Mouse (Mus musculus): ENCODE results near the gene Mtg2.

The Mtg2 gene

DNA sequence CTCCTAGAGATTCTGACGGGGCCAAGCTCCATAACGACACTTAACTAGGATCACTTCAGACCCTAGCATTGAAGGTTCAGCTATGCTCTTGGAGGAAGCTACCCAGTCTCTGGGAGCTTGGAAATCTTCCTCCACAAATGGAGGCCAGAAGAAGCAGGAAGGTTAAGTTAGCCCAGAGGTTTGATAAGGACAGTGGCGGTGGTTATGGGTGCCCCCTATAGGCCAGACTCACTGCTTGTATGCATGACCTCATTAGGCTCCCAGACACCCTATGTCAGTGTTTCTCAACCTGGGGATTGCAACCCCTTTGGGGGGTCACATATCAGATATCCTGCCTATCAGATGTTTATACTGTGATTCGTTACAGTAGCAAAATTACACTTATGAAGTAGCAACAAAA is 36.7 kb downstream of the Mtg2 start:
- DNase-seq = no peak

DNA sequence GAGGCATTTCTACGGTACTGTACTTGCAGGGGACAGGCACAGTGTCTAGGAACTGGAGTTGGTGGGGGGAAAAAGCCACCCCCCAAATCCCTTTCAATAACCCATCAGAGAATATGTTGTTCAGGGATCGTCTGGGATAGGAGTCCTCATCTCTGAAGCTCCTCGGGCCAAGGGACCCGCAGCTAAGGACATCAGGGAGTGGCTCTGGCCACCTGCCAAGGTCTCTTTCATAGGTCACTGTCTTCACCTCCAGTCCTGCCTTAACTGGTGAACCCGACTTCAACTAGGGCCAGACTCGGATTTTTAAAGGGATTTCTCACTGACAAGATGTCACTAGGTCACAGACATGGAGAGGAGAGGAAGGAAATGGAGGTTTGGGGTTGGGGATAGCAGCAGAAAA is 37.9 kb downstream of the Mtg2 start:
- no peak for DNase-seq

DNA sequence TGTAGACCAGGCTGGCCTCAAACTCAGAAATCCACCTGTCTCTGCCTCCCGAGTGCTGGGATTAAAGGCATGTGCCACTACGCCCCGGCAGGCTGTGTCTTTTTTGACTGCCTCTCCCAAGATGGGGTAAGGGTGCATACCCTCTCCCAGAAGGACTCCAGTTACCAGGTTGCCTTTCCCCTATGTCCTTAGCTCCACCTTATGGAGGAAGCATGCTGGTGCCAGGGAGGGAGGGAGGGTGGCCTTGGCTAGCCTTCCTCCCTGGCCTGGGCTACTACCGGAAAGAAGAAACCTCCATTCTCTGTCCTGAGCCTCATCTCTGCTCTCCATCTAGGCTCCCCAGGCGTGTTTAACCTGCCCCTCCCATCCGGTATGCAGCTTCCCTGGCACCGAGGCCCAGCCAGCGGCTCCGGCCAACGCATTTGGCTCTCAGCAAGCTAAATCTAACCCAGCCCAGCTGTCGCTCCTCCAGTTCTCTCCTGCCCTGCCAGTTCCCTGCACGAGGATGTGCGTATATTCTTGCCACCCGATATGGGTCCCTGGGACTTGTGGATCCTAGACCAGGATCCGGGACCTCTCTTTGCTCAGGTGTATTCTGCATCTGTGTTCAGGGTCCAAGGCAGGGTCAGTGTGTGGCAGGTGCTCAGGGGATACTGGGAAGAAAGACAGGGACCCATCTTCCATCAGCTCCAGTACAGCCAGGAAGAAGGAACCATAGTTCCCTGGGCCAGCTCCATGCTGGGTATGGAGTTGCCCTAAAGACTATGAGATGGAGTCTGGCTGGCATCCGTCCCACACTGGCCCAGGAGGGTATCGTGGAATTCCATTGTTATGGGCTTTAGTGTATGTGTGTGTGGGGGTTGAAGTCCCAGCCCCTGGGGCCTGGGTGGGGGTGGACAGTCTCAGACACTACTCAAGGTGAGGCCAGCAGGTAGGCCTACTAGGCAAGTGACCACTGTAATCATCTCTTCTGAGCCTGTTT is 43.8 kb downstream of the Mtg2 start:
- no peak for DNase-seq

DNA sequence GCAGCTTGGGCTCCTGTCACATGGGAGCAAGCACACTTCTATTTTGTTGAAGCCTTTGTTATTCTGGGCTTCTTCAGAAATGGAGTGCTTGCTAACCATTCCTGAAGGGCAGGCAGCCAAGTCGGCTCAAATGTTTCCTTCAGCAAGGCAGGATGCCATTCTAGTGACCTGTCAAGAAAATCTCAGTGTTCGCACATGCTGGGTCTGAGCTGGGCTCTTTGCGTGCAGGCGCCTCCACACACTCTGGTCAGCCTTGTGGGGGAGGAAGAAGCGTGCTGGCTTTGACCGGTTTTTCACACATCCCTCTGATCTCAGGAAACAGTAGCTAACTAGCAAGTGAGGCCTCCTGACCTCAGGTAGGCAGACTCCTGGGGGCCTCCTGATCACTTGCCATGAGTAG is 44.9 kb downstream of the Mtg2 start:
- no peak for DNase-seq

DNA sequence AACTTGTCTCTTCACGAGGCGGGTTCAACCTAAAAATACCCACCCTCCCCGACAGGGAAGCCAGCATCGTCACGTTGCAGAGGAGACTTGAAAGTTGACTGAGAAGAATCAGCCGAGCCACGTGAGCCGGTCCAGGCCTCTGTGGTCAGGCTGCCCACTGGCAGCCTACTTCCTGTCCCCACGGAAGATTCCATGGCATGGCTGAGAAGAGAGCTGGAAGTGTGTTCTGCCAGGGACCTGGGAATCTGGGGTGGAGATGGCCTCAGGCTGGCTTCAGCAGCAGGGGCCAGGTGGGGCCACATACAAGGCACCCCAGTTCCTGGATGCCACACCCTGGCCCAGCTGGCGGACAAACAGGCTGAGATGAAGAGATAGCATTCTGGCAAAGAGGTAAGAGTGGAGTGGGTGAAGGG is 45.7 kb downstream of the Mtg2 start:
- DNase-seq = no peak

DNA sequence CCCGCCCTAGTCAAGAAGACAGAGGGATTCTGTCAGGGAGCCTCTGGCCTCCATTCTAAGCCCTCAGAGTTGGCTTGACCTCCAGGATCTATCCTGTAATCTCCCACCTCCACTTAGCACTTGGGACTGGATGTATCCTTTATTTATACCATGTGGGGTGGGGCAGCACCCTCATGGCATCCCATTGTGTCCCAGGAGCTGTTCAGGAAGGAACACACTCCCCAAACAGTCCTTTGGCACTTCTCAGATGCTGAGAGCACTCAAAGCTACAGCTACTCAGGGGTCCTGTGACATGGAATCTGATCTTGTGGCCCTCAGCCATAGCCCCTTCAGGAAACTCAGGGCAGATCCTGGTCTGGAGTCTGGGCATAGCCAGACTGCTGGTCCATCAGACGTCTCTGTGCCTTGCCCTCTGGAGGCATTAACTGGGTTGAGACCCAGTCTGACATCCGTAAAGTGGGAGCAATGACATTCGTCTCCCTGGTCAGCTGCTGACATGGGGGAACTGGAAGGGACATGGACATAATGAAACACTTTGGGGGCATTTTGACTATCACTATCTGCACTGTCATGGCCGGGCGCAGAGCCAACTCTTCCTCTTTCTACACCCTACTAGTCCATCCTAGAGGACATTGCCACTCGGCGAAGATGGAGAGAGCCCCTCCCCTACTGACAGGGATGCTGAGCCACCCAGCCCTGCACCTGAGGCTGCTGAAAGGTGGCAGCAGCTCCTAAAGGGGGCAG is 46.5 kb downstream of the Mtg2 start:
- DNase-seq = no peak

GRCm38 (mm10) chr2:180117485-180118194 is 47.3 kb downstream of the Mtg2 start:
- no peak for DNase-seq

DNA sequence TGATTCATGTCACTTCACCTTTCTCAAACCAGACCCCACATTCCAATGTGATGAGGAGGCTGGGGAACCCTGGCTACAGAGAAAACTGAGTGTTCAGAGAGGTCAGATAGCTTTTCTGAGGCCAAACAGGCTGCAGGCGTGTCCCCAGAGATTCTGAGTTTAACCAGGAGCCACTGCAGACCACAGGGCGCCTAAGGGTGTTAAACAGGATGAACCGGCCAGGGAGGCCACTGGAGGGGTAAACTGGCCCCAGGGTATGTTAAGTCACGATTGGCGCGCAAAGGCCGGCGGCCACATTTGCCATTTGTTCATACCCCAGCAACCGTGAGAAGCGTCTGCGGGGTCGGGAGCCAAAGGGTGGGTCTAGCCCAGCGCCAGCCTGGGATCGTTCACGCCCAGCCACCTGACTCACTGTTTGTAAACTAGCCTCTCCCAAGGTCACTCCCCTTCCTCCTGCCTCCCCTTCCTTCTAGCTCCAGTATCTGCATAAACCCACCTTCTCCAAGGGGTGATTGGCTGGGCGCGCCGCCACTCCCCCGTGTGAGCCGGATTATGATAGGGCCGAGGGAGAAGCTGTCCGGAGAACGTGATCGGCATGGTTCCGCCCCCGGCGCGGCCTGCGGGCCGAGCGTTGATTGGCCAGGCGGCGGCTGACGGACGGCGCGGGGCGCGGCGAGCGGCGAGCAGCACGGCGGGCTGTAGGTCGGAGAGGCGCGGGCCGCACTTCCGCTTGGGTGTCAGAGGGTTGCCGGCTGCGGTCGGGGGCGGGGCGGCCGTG is 48.5 kb downstream of the Mtg2 start, which contains the start of gene Osbpl2:
TSS of gene Osbpl2 (plus strand) at position 646 of the 778 bp plus-strand sequence.
- DNase-seq = peak; percentile 97 to 99

GRCm38 (mm10) chr2:180119439-180120291 is 49.3 kb downstream of the Mtg2 start:
- no peak for DNase-seq

- DNase-seq = no peak
These were observed 49.9 kb downstream of the Mtg2 start for GRCm38 (mm10) chr2:180120292-180120761.

DNA sequence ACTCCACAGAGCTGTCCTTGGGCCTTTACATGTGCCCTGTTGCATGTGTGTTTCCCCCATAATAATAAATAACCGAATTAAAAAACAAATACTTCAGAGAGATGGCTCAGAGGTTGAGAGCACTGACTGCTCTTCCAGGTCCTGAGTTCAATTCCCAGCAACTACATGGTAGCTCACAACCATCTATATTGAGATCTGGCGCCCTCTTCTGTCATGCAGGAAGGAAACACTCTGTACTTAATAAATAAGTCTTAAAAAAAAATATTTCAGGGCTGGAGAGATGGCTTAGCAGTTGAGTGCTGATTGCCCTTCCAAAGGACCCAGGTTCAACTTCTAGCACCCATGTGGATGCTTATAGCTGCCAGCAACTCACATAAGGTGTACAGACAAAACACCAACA is 53.8 kb downstream of the Mtg2 start:
- no peak for DNase-seq

DNA sequence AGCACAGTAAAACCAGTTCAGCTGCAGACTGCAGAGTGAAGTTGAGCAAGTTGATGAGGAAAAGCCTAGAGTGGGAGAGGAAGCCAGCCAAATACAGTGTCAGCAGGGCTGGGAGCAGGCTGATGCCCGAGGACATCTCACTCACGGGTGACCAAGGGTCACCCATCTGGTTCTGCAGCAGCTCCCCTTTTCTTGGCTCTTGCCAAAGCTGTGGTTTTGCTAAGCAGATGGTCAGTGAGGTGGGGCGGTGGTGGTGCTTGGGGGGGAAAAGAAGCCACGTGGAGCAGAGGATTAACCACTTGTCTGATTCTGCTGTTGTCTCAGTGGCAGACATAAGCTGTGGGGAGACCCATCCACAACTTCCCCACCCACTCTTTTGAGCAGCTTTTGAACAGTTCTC is 55.8 kb downstream of the Mtg2 start:
- DNase-seq = no peak

- DNase-seq = no peak
These were observed 57.3 kb downstream of the Mtg2 start for GRCm38 (mm10) chr2:180127675-180128074.

- DNase-seq = no peak
These were observed 62.8 kb downstream of the Mtg2 start for GRCm38 (mm10) chr2:180133231-180133630.

DNA sequence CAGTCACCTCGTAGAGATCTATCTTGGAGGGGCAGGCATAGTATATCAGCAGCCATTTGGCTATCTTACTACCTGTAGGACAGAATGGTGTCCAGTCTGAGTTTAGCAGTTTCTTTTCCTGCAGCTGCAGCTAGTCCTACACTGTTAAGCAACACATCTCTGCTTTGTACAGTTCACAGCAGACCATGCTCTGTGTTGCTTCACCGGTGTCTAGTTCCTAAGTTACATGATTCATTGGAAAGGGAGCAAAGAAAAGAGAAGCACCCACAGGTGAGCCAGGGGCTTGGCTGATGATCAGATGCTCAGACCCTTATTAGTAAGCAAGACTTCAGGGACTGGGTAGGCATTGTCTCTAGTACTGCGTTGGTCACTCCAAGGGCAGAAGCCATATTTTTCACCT is 63.5 kb downstream of the Mtg2 start:
- DNase-seq = no peak

GRCm38 (mm10) chr2:180135414-180135813 is 65.0 kb downstream of the Mtg2 start:
- DNase-seq = no peak
